Mouse (Mus musculus) ES-Bruce4 (cell line): ENCODE measurements around the gene Smg9. TPM values are rescaled to one million over a fixed set of nuclear protein-coding genes. Genes with fewer than 3 reads are reported as not detected.
A peak's percentile ranks its signal among the peaks of the same experiment; 100 is the strongest.

Experiments
- H3K27ac ChIP-seq: 2 replicates; pipeline ENCODE4 v1.5.1; 2012; ENCODE audit warnings: low read length, inconsistent platforms; ENCODE audit not compliant: insufficient read depth
- H3K27me3 ChIP-seq: 2 replicates; pipeline ENCODE4 v1.6.1; 2012; ENCODE audit warnings: mild to moderate bottlenecking, low read length, inconsistent platforms; ENCODE audit not compliant: control insufficient read depth, poor library complexity, insufficient read depth, severe bottlenecking
- H3K36me3 ChIP-seq: 2 replicates; pipeline ENCODE4 v1.6.1; 2012; ENCODE audit warnings: inconsistent platforms, mild to moderate bottlenecking, low read length, moderate library complexity; ENCODE audit not compliant: control insufficient read depth, poor library complexity, insufficient read depth, severe bottlenecking
- H3K4me1 ChIP-seq: one replicate; pipeline ENCODE4 v1.8.1; 2011; ENCODE audit warnings: low read length; ENCODE audit not compliant: control insufficient read depth, insufficient read depth
- H3K4me3 ChIP-seq: 2 replicates; pipeline ENCODE4 v1.5.1; 2011; ENCODE audit warnings: low read depth, mild to moderate bottlenecking, low read length
- H3K9ac ChIP-seq: 2 replicates; pipeline ENCODE4 v1.6.1; 2012; ENCODE audit warnings: low read depth, mild to moderate bottlenecking, inconsistent platforms; ENCODE audit not compliant: poor library complexity, severe bottlenecking
- H3K9me3 ChIP-seq: replicated peaks from 2 replicates; pipeline ENCODE4 v1.6.1; 2012; ENCODE audit warnings: mild to moderate bottlenecking, low read length, inconsistent platforms; ENCODE audit not compliant: control insufficient read depth, poor library complexity, insufficient read depth, severe bottlenecking
- CTCF ChIP-seq: IDR thresholded peaks from one replicate; pipeline ENCODE4 v1.8.1; 2011; ENCODE audit warnings: low read depth, low read length
- EP300 ChIP-seq: IDR thresholded peaks from 2 replicates; pipeline ENCODE4 v1.6.1; 2011; ENCODE audit warnings: low read depth, low read length; ENCODE audit not compliant: insufficient read depth
- POLR2A ChIP-seq: IDR thresholded peaks from one replicate; pipeline ENCODE4 v1.8.1; 2011; ENCODE audit warnings: low read length; ENCODE audit not compliant: insufficient read depth
- polyA plus RNA-seq: library from polyadenylated mRNA; stranded (reverse); fragments of >200 nt; gene quantifications from 2 replicates; pipeline ENCODE4 v1.2.4, GENCODE M21; 2011; ENCODE audit warnings: low read depth; ENCODE audit not compliant: missing spikeins, insufficient read depth, insufficient read length

Smg9 gene
- polyA plus RNA-seq, 1 experiment, result 25.5 TPM

GRCm38 (mm10) chr7:24451855-24452311, 52.5 kb downstream of the Smg9 start, which contains the start of gene Irgc1:
Irgc1 (minus strand) TSS chr7:24452297.
- no peak within 1 kb of the TSS for H3K4me3 ChIP-seq
- no peaks in the 10 kb centered on the region for H3K36me3 ChIP-seq
- H3K4me1 ChIP-seq, result peaks cover 10% of the 10 kb centered on the region
- no peak within 1 kb of the TSS for H3K27ac ChIP-seq
- no peaks in the 10 kb centered on the region for H3K27me3 ChIP-seq
- H3K9ac ChIP-seq, result no peak within 1 kb of the TSS
- no peaks in the 10 kb centered on the region for H3K9me3 ChIP-seq
- no peak for TF ChIP-seq POLR2A
- TF ChIP-seq CTCF, result no peak
- TF ChIP-seq EP300, result no peak

GRCm38 (mm10) chr7:24454199-24454598, 54.8 kb downstream of the Smg9 start:
- Histone ChIP-seq H3K4me3 (no peak overlapping the region), H3K9ac (no peak overlapping the region), H3K4me1 (peaks cover 10% of the 10 kb centered on the region), H3K27ac (no peak overlapping the region), H3K36me3 (no peaks in the 10 kb centered on the region), H3K27me3 (no peaks in the 10 kb centered on the region), H3K9me3 (no peaks in the 10 kb centered on the region)
- TF ChIP-seq CTCF (no peak), EP300 (no peak), POLR2A (no peak)

GRCm38 (mm10) chr7:24455726-24456125, 56.3 kb downstream of the Smg9 start:
- no peak for TF ChIP-seq CTCF
- H3K4me1 ChIP-seq, result peaks cover 8% of the 10 kb centered on the region

GRCm38 (mm10) chr7:24457726-24458370, 58.4 kb downstream of the Smg9 start:
- Histone ChIP-seq H3K9me3 (no peaks in the 10 kb centered on the region), H3K27me3 (no peaks in the 10 kb centered on the region), H3K4me3 (no peak overlapping the region), H3K36me3 (no peaks in the 10 kb centered on the region), H3K9ac (peak overlapping the region; percentile 13; the same call in 1 of the 2 replicates), H3K4me1 (peaks cover 7% of the 10 kb centered on the region), H3K27ac (peak overlapping the region; percentile 66)
- TF ChIP-seq POLR2A (no peak), CTCF (no peak), EP300 (no peak)

More at GRCm38 (mm10) chr7:24455726-24456125, 56.3 kb downstream of the Smg9 start:
- 0 out of 2 replicates have a peak overlapping the region, but pooled peaks have one; percentile 21 for H3K27ac ChIP-seq
- no peaks in the 10 kb centered on the region for H3K27me3 ChIP-seq
- no peak overlapping the region for H3K9ac ChIP-seq
- H3K36me3 ChIP-seq, result no peaks in the 10 kb centered on the region
- H3K4me3 ChIP-seq, result no peak overlapping the region
- H3K9me3 ChIP-seq, result no peaks in the 10 kb centered on the region

- peaks cover 4% of the 10 kb centered on the region for H3K4me1 ChIP-seq
- H3K27ac ChIP-seq, result peak overlapping the region; percentile 84
- H3K9me3 ChIP-seq, result no peaks in the 10 kb centered on the region
- no peaks in the 10 kb centered on the region for H3K27me3 ChIP-seq
- no peaks in the 10 kb centered on the region for H3K36me3 ChIP-seq
- H3K4me3 ChIP-seq, result no peak overlapping the region
- H3K9ac ChIP-seq, result 0 out of 2 replicates have a peak overlapping the region, but pooled peaks have one; percentile 17
- TF ChIP-seq EP300, result 0 out of 2 replicates have a peak, but pooled peaks have one; percentile 41
- TF ChIP-seq CTCF, result no peak
Observed at GRCm38 (mm10) chr7:24459440-24459839, 60.0 kb downstream of the Smg9 start.

GRCm38 (mm10) chr7:24459843-24460242, 60.4 kb downstream of the Smg9 start:
- no peaks in the 10 kb centered on the region for H3K27me3 ChIP-seq
- H3K4me1 ChIP-seq, result peaks cover 4% of the 10 kb centered on the region
- H3K9ac ChIP-seq, result no peak overlapping the region
- no peaks in the 10 kb centered on the region for H3K9me3 ChIP-seq
- TF ChIP-seq EP300 (peak; percentile 91; the same call in 1 of the 2 replicates), POLR2A (no peak)
- H3K36me3 ChIP-seq, result no peaks in the 10 kb centered on the region
- peak overlapping the region; percentile 84 for H3K27ac ChIP-seq
- no peak overlapping the region for H3K4me3 ChIP-seq
